Mouse (Mus musculus) embryo, embryonic 9.5 days (tissue): Measurements from ENCODE around the gene Metrnl.

Experiments used
- DNase-seq: peaks from one replicate; pipeline ENCODE4 v3.0.0-alpha.2; 2017; ENCODE audit errors: extremely low spot score

The Metrnl gene

GRCm38 (mm10) chr11:121734892-121735291 is 33.5 kb downstream of the Metrnl start:
- no peak for DNase-seq

GRCm38 (mm10) chr11:121738616-121739015 is 37.3 kb downstream of the Metrnl start:
- no peak for DNase-seq

- no peak for DNase-seq
Observed at GRCm38 (mm10) chr11:121740906-121741305, 39.6 kb downstream of the Metrnl start.

GRCm38 (mm10) chr11:121741433-121741832 is 40.1 kb downstream of the Metrnl start:
- no peak for DNase-seq

- no peak for DNase-seq
Observed at GRCm38 (mm10) chr11:121743113-121743512, 41.8 kb downstream of the Metrnl start.

GRCm38 (mm10) chr11:121743915-121744628 is 42.7 kb downstream of the Metrnl start:
- no peak for DNase-seq

- DNase-seq: no peak
Observed at GRCm38 (mm10) chr11:121746941-121747494, 45.7 kb downstream of the Metrnl start.

GRCm38 (mm10) chr11:121748003-121748684 is 46.8 kb downstream of the Metrnl start:
- no peak for DNase-seq
